Mouse (Mus musculus) myocyte (in vitro differentiated cells): ENCODE measurements around the gene Wars.

ENCODE experiments used
- CEBPB ChIP-seq: IDR thresholded peaks from 2 replicates; pipeline ENCODE4 v1.6.1; 2011; ENCODE audit warnings: mild to moderate bottlenecking, moderate library complexity; ENCODE audit not compliant: poor library complexity, insufficient read depth, severe bottlenecking
- E2F4 ChIP-seq: IDR thresholded peaks from one replicate; pipeline ENCODE4 v1.6.1; 2011; ENCODE audit warnings: mild to moderate bottlenecking, control low read depth, moderate library complexity; ENCODE audit not compliant: insufficient read depth
- MAX ChIP-seq: IDR thresholded peaks from one replicate; pipeline ENCODE4 v1.6.1; 2011; ENCODE audit warnings: low read depth, mild to moderate bottlenecking, control low read depth
- MYOD1 ChIP-seq, 3 experiments: IDR thresholded peaks; one replicate each; pipeline ENCODE4 v1.6.1; 2011; ENCODE audit warnings: control low read depth in 2 of 3, low read depth in 2 of 3, mild to moderate bottlenecking in 2 of 3, moderate library complexity in 1 of 3; ENCODE audit not compliant: insufficient read length in 2 of 3, control insufficient read depth in 1 of 3
- POLR2A ChIP-seq: IDR thresholded peaks from one replicate; pipeline ENCODE4 v1.6.1; 2011; ENCODE audit warnings: low read depth, mild to moderate bottlenecking, control low read depth, moderate library complexity; ENCODE audit not compliant: insufficient read length
- POLR2AphosphoS2 ChIP-seq: IDR thresholded peaks from one replicate; pipeline ENCODE4 v1.6.1; 2011; ENCODE audit warnings: low read depth, control low read depth; ENCODE audit not compliant: insufficient read length
- SRF ChIP-seq: IDR thresholded peaks from one replicate; pipeline ENCODE4 v1.6.1; 2011; ENCODE audit warnings: low read depth; ENCODE audit not compliant: control insufficient read depth, insufficient read length
- TCF12 ChIP-seq: IDR thresholded peaks from one replicate; pipeline ENCODE4 v1.6.1; 2011; ENCODE audit warnings: mild to moderate bottlenecking, control low read depth; ENCODE audit not compliant: poor library complexity, insufficient read depth, severe bottlenecking
- TCF3 ChIP-seq: IDR thresholded peaks from one replicate; pipeline ENCODE4 v1.6.1; 2011; ENCODE audit warnings: low read depth, control low read depth; ENCODE audit not compliant: insufficient read length
- USF1 ChIP-seq: IDR thresholded peaks from one replicate; pipeline ENCODE4 v1.6.1; 2011; ENCODE audit warnings: low read depth, mild to moderate bottlenecking, control low read depth, moderate library complexity

DNA sequence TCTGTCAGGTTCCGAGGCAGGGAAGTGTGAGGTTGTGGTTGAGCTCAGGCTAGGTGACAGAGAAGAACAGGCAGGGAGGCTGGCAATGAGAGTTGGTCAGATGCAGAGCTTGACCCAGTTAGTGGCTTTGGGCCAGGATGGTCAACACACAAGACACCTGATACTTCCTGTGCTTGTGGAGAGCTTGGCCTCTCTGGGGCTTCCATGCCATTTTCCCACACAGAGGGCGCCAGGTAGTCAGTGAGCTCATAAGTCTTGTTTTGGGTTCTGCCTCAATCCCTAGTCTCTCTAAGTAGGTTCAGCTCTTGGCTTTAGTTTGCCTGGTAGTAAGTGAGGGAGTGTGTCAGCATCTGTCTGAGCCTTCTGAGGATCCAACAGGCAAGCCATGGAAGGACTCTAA is 18.5 kb upstream of the Wars start:
- TF ChIP-seq TCF12 (no peak), POLR2A (no peak), TCF3 (no peak), USF1 (no peak), CEBPB (no peak), MAX (no peak), POLR2AphosphoS2 (no peak), E2F4 (no peak), MYOD1 (IDR thresholded peaks at IDR 0.05; ENCODE audit: control insufficient read depth in 1 of 3, insufficient read length in 2 of 3, low read depth in 2 of 3) (no peak), SRF (no peak)
